Mouse (Mus musculus) intestine, embryonic 15.5 days (tissue): ENCODE measurements around the gene Vti1a. TPM values are rescaled to one million over a fixed set of nuclear protein-coding genes. Genes with fewer than 3 reads are reported as not detected.

Experiments used
- ATAC-seq: fragments of 200-750 bp; cut with Nextera tagmentation; 2 replicates; pipeline ENCODE4 v1.8.0; 2017; ENCODE audit warnings: moderate TSS enrichment, moderate library complexity
- H3K27ac ChIP-seq: fragments of 300-500 bp; sonication (generic); 2 replicates; pipeline ENCODE4 v1.5.1; 2015; ENCODE audit warnings: mild to moderate bottlenecking, inconsistent platforms
- H3K27me3 ChIP-seq: fragments of 300-500 bp; sonication (generic); replicated peaks from 2 replicates; pipeline ENCODE4 v1.6.1; 2015; ENCODE audit warnings: inconsistent platforms
- H3K36me3 ChIP-seq: fragments of 300-500 bp; sonication (generic); 2 replicates; pipeline ENCODE4 v1.6.1; 2015; ENCODE audit warnings: inconsistent platforms
- H3K4me1 ChIP-seq: fragments of 300-500 bp; sonication (generic); replicated peaks from 2 replicates; pipeline ENCODE4 v1.6.1; 2015; ENCODE audit warnings: inconsistent platforms
- H3K4me2 ChIP-seq: fragments of 300-500 bp; sonication (generic); replicated peaks from 2 replicates; pipeline ENCODE4 v1.6.1; 2015; ENCODE audit warnings: mild to moderate bottlenecking, inconsistent platforms
- H3K4me3 ChIP-seq: fragments of 300-500 bp; sonication (generic); replicated peaks from 2 replicates; pipeline ENCODE4 v1.5.1; 2015; ENCODE audit warnings: inconsistent platforms
- H3K9ac ChIP-seq: fragments of 300-500 bp; sonication (generic); 2 replicates; pipeline ENCODE4 v1.6.1; 2015; ENCODE audit warnings: inconsistent platforms
- H3K9me3 ChIP-seq: fragments of 300-500 bp; sonication (generic); 2 replicates; pipeline ENCODE4 v1.6.1; 2016; ENCODE audit warnings: inconsistent platforms
- WGBS: fragments of 180-500 bp; shearing (Covaris S2); methylation state at CpG from one replicate; pipeline ENCODE4 v1.1.7; 2015; 5-methylcytosine and 5-hydroxymethylcytosine counted together
- polyA plus RNA-seq: library from polyadenylated mRNA; unstranded; fragments of >200 nt; fragmentation: Nextera tagmentation; extraction: Ambion mirVana; gene quantifications from 2 replicates; pipeline ENCODE4 v1.2.1, GENCODE M21; 2015

The Vti1a gene
- polyA plus RNA-seq, 1 experiment from 2014 or later = 23.5 TPM

DNA sequence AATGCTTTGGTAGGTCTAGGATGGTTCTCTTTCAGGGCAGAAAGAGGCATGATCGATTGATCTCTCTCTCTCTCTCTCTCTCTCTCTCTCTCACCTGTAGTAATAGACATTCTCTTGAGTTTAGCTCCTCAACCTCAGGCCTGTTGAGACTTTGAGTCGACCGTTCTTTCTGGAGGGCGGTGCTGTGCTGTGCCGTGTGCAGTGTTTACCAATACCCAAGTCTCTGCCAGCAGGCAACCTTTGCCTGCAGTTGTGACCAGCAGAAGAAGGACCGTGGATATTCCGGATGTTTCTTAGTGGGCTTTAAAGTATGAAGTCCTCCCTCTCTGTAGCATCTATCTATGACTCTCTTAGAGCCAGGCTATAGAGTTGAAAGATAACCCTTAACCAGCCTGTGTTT is 26.3 kb downstream of the Vti1a start:
- WGBS = 86% methylated on average over 7 of the region's 7 CpGs
- Histone ChIP-seq H3K4me2 (no peak overlapping the region), H3K9ac (no peak overlapping the region), H3K36me3 (no peaks in the 10 kb centered on the region), H3K27ac (no peak overlapping the region), H3K27me3 (no peaks in the 10 kb centered on the region), H3K9me3 (no peaks in the 10 kb centered on the region), H3K4me3 (no peak overlapping the region), H3K4me1 (no peaks in the 10 kb centered on the region)
- ATAC-seq = no peak

DNA sequence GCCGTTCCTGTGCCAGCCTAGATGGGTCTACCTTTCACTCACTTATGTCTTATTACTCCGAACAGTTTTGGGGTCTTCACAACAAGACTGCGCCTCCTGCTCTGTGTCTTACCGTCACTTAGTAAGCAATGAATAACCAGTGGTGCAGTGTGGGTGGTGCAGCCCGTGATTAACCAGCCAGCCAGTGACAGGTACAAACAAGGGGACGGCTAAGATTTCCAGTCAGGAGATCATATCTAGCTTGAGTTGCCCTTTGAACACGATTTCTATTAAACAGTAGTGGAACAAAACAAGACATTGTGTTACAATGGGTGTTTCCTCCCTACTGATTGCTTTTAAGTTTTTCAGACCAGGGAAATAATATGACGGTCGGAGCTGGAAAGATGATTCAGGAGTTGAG is 27.2 kb downstream of the Vti1a start:
- Histone ChIP-seq H3K4me2 (no peak overlapping the region), H3K27ac (no peak overlapping the region), H3K9me3 (no peaks in the 10 kb centered on the region), H3K9ac (no peak overlapping the region), H3K4me1 (no peaks in the 10 kb centered on the region), H3K4me3 (no peak overlapping the region), H3K36me3 (no peaks in the 10 kb centered on the region), H3K27me3 (no peaks in the 10 kb centered on the region)
- peak; percentile 53; the same call in 1 of the 2 replicates for ATAC-seq
- 70% methylated on average over 9 of the region's 9 CpGs for WGBS

- H3K4me2 ChIP-seq = no peak overlapping the region
- 92% methylated on average over 3 of the region's 3 CpGs for WGBS
- no peaks in the 10 kb centered on the region for H3K9me3 ChIP-seq
- no peaks in the 10 kb centered on the region for H3K27me3 ChIP-seq
- no peak overlapping the region for H3K9ac ChIP-seq
- H3K36me3 ChIP-seq = no peaks in the 10 kb centered on the region
- H3K4me3 ChIP-seq = no peak overlapping the region
- H3K4me1 ChIP-seq = no peaks in the 10 kb centered on the region
- no peak overlapping the region for H3K27ac ChIP-seq
- ATAC-seq = no peak
Measured at GRCm38 (mm10) chr19:55348187-55348586, 32.1 kb downstream of the Vti1a start.

GRCm38 (mm10) chr19:55350673-55351378 is 34.7 kb downstream of the Vti1a start:
- Histone ChIP-seq H3K4me3 (no peak overlapping the region), H3K4me1 (no peaks in the 10 kb centered on the region), H3K36me3 (no peaks in the 10 kb centered on the region), H3K9me3 (no peaks in the 10 kb centered on the region), H3K27me3 (no peaks in the 10 kb centered on the region), H3K27ac (no peak overlapping the region), H3K9ac (no peak overlapping the region), H3K4me2 (no peak overlapping the region)
- no peak for ATAC-seq
- WGBS = 71% methylated on average over 9 of the region's 9 CpGs

- no peaks in the 10 kb centered on the region for H3K36me3 ChIP-seq
- no peak for ATAC-seq
- H3K4me2 ChIP-seq = no peak overlapping the region
- WGBS = 93% methylated on average over 9 of the region's 9 CpGs
- H3K27me3 ChIP-seq = no peaks in the 10 kb centered on the region
- 0 out of 2 replicates have a peak, but pooled peaks cover 2% of the 10 kb centered on the region for H3K4me1 ChIP-seq
- H3K9me3 ChIP-seq = no peaks in the 10 kb centered on the region
- H3K27ac ChIP-seq = no peak overlapping the region
- H3K4me3 ChIP-seq = no peak overlapping the region
- H3K9ac ChIP-seq = no peak overlapping the region
Measured at GRCm38 (mm10) chr19:55362606-55363005, 46.5 kb downstream of the Vti1a start.

GRCm38 (mm10) chr19:55369691-55370090 is 53.6 kb downstream of the Vti1a start:
- H3K27me3 ChIP-seq = no peaks in the 10 kb centered on the region
- no peak for ATAC-seq

GRCm38 (mm10) chr19:55376331-55376730 is 60.2 kb downstream of the Vti1a start:
- WGBS = 88% methylated on average over 6 of the region's 6 CpGs
- no peaks in the 10 kb centered on the region for H3K4me1 ChIP-seq
- H3K4me3 ChIP-seq = no peak overlapping the region
- no peak for ATAC-seq
- no peak overlapping the region for H3K4me2 ChIP-seq
- H3K27ac ChIP-seq = no peak overlapping the region
- no peaks in the 10 kb centered on the region for H3K27me3 ChIP-seq
- no peaks in the 10 kb centered on the region for H3K9me3 ChIP-seq
- no peak overlapping the region for H3K9ac ChIP-seq
- no peaks in the 10 kb centered on the region for H3K36me3 ChIP-seq

More at GRCm38 (mm10) chr19:55369691-55370090, 53.6 kb downstream of the Vti1a start:
- Histone ChIP-seq H3K36me3 (no peaks in the 10 kb centered on the region), H3K9ac (no peak overlapping the region), H3K4me2 (no peak overlapping the region), H3K27ac (no peak overlapping the region), H3K4me3 (no peak overlapping the region), H3K9me3 (no peaks in the 10 kb centered on the region), H3K4me1 (0 out of 2 replicates have a peak, but pooled peaks cover 2% of the 10 kb centered on the region)
- WGBS = 56% methylated on average over 3 of the region's 3 CpGs

DNA sequence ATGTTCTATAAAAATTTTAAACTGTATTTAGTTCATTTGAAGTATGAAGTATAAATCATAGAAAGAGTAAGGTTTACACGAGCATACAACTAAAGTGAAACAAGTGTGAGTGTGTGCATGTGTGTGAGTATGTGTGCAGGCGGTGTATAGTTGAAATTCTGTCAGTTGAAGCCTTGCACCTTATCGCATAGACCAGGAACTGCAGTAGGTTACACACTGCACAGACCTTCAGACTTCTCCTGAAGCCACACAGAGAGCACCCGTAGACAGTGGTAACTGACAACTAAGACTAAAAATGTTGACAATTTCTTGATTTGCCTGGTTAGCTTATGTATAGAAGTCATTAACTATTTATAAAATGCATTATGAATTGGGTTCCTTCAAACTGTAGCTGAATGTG is 61.4 kb downstream of the Vti1a start:
- no peak overlapping the region for H3K4me2 ChIP-seq
- H3K9ac ChIP-seq = no peak overlapping the region
- WGBS = 85% methylated on average over 4 of the region's 4 CpGs
- no peak overlapping the region for H3K27ac ChIP-seq
- no peaks in the 10 kb centered on the region for H3K9me3 ChIP-seq
- H3K4me3 ChIP-seq = no peak overlapping the region
- H3K36me3 ChIP-seq = no peaks in the 10 kb centered on the region
- H3K27me3 ChIP-seq = no peaks in the 10 kb centered on the region
- no peaks in the 10 kb centered on the region for H3K4me1 ChIP-seq
- no peak for ATAC-seq

GRCm38 (mm10) chr19:55378884-55379283 is 62.8 kb downstream of the Vti1a start:
- H3K9ac ChIP-seq = no peak overlapping the region
- 55% methylated on average over 2 of the region's 2 CpGs for WGBS
- H3K4me2 ChIP-seq = no peak overlapping the region
- no peaks in the 10 kb centered on the region for H3K27me3 ChIP-seq
- H3K27ac ChIP-seq = no peak overlapping the region
- no peak overlapping the region for H3K4me3 ChIP-seq
- ATAC-seq = no peak
- no peaks in the 10 kb centered on the region for H3K4me1 ChIP-seq
- no peaks in the 10 kb centered on the region for H3K36me3 ChIP-seq
- H3K9me3 ChIP-seq = no peaks in the 10 kb centered on the region

GRCm38 (mm10) chr19:55380764-55381163 is 64.7 kb downstream of the Vti1a start:
- Histone ChIP-seq H3K27ac (no peak overlapping the region), H3K9me3 (no peaks in the 10 kb centered on the region), H3K36me3 (no peaks in the 10 kb centered on the region), H3K4me1 (no peaks in the 10 kb centered on the region), H3K4me2 (no peak overlapping the region), H3K4me3 (no peak overlapping the region), H3K9ac (no peak overlapping the region), H3K27me3 (no peaks in the 10 kb centered on the region)
- WGBS = 56% methylated on average over 12 of the region's 12 CpGs
- ATAC-seq = no peak

- Histone ChIP-seq H3K4me1 (no peaks in the 10 kb centered on the region), H3K27ac (no peak overlapping the region), H3K4me3 (no peak overlapping the region), H3K9me3 (no peaks in the 10 kb centered on the region), H3K27me3 (no peaks in the 10 kb centered on the region), H3K9ac (no peak overlapping the region), H3K4me2 (no peak overlapping the region), H3K36me3 (no peaks in the 10 kb centered on the region)
- no peak for ATAC-seq
- 85% methylated on average over 7 of the region's 7 CpGs for WGBS
Measured at GRCm38 (mm10) chr19:55381343-55381742, 65.2 kb downstream of the Vti1a start.

- H3K4me3 ChIP-seq = no peak overlapping the region
- no peaks in the 10 kb centered on the region for H3K36me3 ChIP-seq
- no peak overlapping the region for H3K4me2 ChIP-seq
- WGBS = 79% methylated on average over 7 of the region's 7 CpGs
- no peaks in the 10 kb centered on the region for H3K4me1 ChIP-seq
- no peaks in the 10 kb centered on the region for H3K27me3 ChIP-seq
- H3K9ac ChIP-seq = no peak overlapping the region
- ATAC-seq = no peak
- no peak overlapping the region for H3K27ac ChIP-seq
- no peaks in the 10 kb centered on the region for H3K9me3 ChIP-seq
Measured at GRCm38 (mm10) chr19:55382745-55383144, 66.7 kb downstream of the Vti1a start.

DNA sequence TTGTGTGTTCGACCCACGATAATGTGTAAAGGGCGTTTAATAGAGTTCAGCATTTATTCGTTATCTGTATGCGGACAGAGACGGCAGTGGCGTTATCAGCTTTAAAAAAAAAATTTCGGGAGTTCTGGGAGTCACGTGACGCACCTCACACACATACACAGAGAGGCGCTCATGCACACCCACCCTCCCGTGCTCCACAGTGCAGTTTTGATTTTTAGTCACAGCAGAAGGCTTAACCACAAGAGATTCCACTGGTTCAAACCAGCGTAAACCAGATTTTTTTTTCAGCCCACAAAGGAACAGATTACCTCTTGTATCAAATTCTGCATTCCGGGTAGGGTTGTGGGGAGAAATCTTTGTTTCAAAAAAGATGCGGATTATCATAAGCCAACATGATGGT is 68.5 kb downstream of the Vti1a start:
- Histone ChIP-seq H3K27me3 (no peaks in the 10 kb centered on the region), H3K9ac (no peak overlapping the region), H3K4me3 (no peak overlapping the region), H3K36me3 (no peaks in the 10 kb centered on the region), H3K9me3 (no peaks in the 10 kb centered on the region), H3K27ac (no peak overlapping the region), H3K4me1 (no peaks in the 10 kb centered on the region), H3K4me2 (no peak overlapping the region)
- 92% methylated on average over 15 of the region's 15 CpGs for WGBS
- ATAC-seq = no peak
